Mouse (Mus musculus) layer of hippocampus, adult 8-10 months (tissue): ENCODE data around the gene Cfap221. TPM values are rescaled to one million over a fixed set of nuclear protein-coding genes. Genes with fewer than 3 reads are reported as not detected.

Experiments
- DNase-seq, 2 experiments: peaks; one replicate each; pipeline ENCODE4 v3.0.0; 2022; ENCODE audit warnings: low spot score in 2 of 2
- total RNA-seq, 4 experiments: library from RNA; stranded (reverse); gene quantifications; 2 replicates each; pipeline ENCODE4 v1.2.4; 2022

The Cfap221 gene
- total RNA-seq, 4 experiments from 2014 or later = 0.47 to 1.1 (median 0.57) TPM

DNA sequence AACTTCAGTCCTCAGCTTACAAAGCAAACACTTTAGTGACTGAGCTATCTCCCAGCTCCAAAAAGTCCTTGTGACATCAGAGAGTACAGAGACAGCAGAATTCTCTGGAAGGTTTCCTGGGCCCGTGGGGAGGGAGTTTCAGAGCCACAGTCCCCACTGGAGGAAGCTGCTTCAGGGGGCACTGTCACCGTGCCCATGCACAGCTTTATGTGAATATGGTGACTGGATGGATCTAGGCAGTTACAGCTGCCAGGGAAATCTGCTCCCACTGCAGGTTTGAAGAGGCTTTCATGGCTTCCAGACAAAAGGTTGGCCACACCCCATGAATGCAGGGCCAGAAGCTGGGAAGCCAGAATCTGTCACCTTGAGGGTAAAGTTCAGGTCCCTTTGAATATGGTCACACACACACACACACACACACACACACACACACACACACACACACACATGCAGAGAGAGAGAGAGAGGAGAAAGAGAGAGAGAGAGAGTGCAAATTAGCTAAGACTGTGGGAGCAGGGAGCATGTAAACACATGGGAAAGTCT lies 89.8 kb downstream of the Cfap221 start:
- no peak for DNase-seq

- no peak for DNase-seq
These were observed 93.8 kb downstream of the Cfap221 start for GRCm38 (mm10) chr1:119903231-119903620.

DNA sequence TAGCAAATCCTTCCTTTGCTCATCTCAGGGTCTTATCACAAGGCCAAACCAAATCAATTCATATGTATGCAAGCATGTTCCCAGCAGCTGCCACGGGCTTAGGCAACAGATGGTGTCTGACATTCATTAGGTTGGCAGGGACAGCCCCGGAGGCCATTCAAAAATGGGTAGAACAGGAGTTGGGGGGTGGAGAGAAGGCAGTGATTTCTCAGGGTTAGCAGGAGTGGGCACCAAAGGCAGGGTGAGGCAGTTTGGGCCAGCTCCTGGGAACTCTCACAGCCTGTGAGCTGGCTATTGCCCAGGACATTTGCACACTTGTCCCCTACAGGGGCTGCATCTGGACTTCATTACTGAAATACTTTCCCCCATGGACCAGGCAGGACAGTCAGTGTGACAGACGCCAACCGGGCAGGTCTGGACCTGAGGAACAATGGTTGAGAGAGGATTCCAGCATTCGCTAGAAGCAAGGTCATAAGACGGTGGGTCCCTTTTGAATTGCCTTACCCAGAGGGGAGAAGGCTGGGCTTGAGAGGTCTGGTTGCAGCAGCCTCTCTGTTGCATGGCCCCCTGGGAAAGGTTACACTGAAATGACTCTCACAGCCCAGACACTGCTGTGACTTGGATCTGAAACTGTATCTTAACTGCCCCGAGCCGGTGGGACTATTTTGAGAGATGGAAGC lies 94.3 kb downstream of the Cfap221 start:
- DNase-seq = peak in 1 of 2 experiments; percentile 42

- peak; percentile 50 to 56 for DNase-seq
These were observed 97.6 kb downstream of the Cfap221 start for GRCm38 (mm10) chr1:119899195-119900123.

GRCm38 (mm10) chr1:119894936-119895335 lies 102.1 kb downstream of the Cfap221 start:
- DNase-seq = peak in 1 of 2 experiments; percentile 58

DNA sequence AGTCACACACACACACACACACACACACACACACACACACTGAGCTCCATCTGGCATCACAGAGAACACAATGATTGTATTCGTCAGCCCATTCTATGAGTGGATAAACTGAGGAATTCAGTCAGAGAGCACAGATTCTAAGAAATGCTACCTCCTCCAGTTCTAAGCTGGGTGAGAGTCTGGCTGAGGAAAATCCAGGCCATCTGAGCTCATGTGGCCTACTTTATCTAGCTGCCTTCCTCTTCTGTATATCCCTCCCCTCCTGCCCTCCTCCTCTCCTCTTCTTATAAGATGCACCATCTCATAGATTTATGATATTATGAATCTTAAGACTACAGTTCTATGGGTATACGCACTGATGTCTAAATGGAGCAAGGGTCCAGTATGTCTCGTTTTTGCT lies 103.4 kb downstream of the Cfap221 start:
- DNase-seq = no peak

DNA sequence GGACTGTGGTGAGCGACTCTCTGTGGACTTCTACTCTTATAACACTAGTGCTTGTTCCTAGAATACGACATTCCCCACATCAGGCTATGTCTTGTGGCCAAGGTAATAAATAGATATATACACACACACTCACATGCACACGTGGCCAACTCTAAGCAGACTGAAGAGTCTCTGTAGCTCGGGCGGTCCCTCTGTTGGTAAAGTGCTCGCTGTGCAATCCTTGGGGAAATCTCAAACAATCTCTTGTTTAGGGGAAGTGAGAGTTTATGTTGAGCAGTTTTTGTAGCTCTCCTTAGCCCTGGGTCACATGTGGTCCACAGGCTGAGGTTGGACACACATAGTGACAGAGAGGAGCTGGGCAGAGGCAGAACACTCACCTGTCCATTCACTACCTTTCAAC lies 104.1 kb downstream of the Cfap221 start:
- no peak for DNase-seq

DNA sequence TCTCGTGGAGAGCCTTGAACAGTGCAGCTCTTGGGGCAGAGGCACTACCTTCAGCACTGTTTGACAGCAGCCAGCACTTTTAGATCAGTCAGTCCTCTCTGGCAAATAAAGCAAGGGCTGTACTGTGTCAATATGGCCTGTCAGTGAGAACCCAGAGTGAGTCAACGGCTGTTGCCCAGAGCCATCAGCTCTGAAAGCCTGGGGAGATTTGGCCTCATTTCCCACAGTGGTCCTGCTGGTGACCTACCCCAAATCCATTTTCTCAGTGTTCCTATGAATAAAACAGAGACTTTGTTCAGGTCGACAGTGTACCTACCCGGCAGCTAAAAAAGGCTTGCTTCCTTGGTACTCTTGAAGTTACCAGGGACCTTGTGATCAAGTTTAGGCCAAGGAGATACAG lies 105.2 kb downstream of the Cfap221 start:
- no peak for DNase-seq

DNA sequence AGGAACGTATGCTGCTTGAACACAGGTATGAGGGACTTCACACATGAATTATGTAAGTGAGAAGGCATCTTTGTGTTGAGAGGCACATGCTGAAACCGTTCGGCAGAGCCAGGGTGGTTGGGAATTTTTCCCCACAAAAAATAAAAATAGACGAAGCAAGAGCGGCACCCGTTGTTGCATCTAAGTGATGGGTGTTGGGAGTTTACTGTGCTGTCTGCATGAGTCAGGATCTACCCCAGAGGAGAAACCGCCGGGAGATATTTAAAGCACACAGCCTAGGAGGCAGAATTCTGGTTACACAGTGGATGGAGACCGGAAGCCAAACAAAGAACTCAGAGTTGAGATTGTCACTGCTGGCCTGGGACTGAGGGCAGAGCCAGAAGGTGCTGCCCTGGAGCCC lies 105.9 kb downstream of the Cfap221 start:
- DNase-seq = peak; percentile 32 to 39

GRCm38 (mm10) chr1:119889347-119889746 lies 107.7 kb downstream of the Cfap221 start:
- no peak for DNase-seq

DNA sequence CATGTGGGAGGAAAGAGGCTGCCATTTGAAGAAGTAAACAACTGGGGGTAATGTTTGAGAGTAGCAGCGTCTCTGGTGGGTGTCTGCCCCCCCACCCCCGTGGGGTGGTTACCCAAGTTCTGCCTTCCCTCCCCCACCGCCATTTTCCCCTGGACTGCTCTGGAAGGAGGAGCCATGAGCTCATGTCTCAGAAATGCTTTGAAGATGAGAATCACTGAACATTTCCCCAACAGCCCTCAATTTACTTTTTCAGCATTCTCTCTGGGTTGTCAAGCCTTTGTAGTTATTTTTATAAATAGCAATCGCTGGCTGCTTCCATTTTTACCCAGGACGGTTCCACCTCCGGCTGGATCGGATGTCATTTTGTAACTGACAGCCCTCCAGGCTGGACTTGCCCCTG lies 110.7 kb downstream of the Cfap221 start:
- no peak for DNase-seq

DNA sequence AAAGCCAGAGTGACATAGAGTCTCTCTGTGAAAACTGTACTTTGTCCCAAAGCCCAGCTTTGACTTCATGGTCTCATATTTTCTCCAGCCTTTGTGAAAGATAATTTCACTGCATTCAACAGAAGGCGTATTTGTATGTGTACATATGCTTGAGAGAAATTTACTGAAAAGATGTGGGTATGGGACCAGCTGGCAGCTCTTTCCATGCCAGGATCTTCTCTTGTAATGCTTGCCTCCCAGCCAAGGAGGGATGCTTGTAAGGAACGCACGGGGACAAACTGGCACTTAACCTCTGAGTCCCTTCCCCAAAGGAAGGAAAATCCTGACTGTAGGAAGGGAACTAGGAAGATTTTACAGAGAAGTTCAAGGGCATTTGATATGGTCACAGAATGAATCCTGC lies 112.8 kb downstream of the Cfap221 start:
- DNase-seq = peak; percentile 52 to 64

- peak; percentile 78 to 86 for DNase-seq
These were observed 118.1 kb downstream of the Cfap221 start for GRCm38 (mm10) chr1:119878909-119879308.

DNA sequence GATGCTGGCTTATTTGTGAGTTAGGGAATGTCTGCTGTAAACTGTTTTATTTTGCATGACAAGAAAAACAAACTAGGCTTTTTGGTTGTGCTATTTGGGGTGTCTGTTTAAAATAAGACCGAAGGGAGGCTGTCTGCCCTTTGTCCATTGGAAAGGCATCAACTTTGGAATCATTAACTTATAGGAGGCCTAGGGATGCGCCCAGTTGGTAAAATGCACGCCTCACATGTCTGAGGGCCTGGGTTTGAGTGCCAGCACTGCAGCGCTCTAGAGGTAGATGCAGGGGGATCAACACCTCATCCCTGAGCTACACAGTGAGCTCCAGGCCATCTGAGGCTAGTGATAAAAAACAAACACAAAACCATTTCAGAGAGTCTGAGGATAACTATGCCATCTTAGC lies 119.6 kb downstream of the Cfap221 start:
- DNase-seq = no peak

Other genes starting within 250 kb of the Cfap221 start
- 10 to 100 TPM; 56.4 to 74.4 (median 63.6) TPM for gene Ptpn4, start 159.6 kb downstream of the Cfap221 start, total RNA-seq
- 1 to 10 TPM; 6.3 to 8.6 (median 7.5) TPM for gene Tmem177, start 84.0 kb downstream of the Cfap221 start, total RNA-seq
- gene Sctr, start 9.7 kb upstream of the Cfap221 start, total RNA-seq = 1 to 10 TPM; 1.1 to 2.7 (median 1.7) TPM
- gene Tmem37, start 76.8 kb upstream of the Cfap221 start, total RNA-seq = 1 to 10 TPM; 1.1 to 3.3 (median 1.5) TPM
- 100 to 1,000 TPM; 269 to 515 (median 389) TPM for gene Dbi, start 123.8 kb upstream of the Cfap221 start, total RNA-seq
- 1 to 10 TPM; 6.2 to 8.1 (median 7.4) TPM for gene 3110009E18Rik, start 124.0 kb upstream of the Cfap221 start, total RNA-seq